Mouse (Mus musculus) erythroblast, embryonic 14.5 days (primary cell): ENCODE measurements around the gene Eif4b.

Source experiments
- GATA1 ChIP-seq: IDR thresholded peaks from 2 replicates; pipeline ENCODE4 v1.6.1; 2012; ENCODE audit warnings: low read length, inconsistent platforms, mixed read lengths
- TAL1 ChIP-seq: IDR thresholded peaks from 3 replicates; pipeline ENCODE4 v1.6.1; 2012; ENCODE audit warnings: low read length, inconsistent platforms, mixed read lengths

GRCm38 (mm10) chr15:102089914-102090585, 16.5 kb downstream of the Eif4b start:
- TF ChIP-seq GATA1 (no peak), TAL1 (no peak)
